Mouse (Mus musculus) C2C12 (cell line): ENCODE data around the gene Slain2.

Experiments used
- CEBPB ChIP-seq: IDR thresholded peaks from one replicate; pipeline ENCODE4 v1.6.1; 2011; ENCODE audit warnings: low read depth, mild to moderate bottlenecking, control low read depth, moderate library complexity
- CTCF ChIP-seq: IDR thresholded peaks from one replicate; pipeline ENCODE4 v1.5.1; 2011; ENCODE audit not compliant: control insufficient read depth, insufficient read depth, insufficient read length
- FOSL1 ChIP-seq: IDR thresholded peaks from one replicate; pipeline ENCODE4 v1.8.0; 2011; ENCODE audit warnings: mild to moderate bottlenecking, low read length; ENCODE audit not compliant: poor library complexity, insufficient read depth, severe bottlenecking
- MAX ChIP-seq: IDR thresholded peaks from one replicate; pipeline ENCODE4 v1.6.1; 2011; ENCODE audit warnings: mild to moderate bottlenecking, control low read depth
- MYOD1 ChIP-seq: IDR thresholded peaks from one replicate; pipeline ENCODE4 v1.6.1; 2011; ENCODE audit warnings: low read depth; ENCODE audit not compliant: control insufficient read depth, insufficient read length
- MYOG ChIP-seq: IDR thresholded peaks from one replicate; pipeline ENCODE4 v1.6.1; 2011; ENCODE audit not compliant: control insufficient read depth, insufficient read length; ENCODE audit errors: extremely low read depth
- USF1 ChIP-seq: IDR thresholded peaks from one replicate; pipeline ENCODE4 v1.6.1; 2011; ENCODE audit warnings: low read depth, mild to moderate bottlenecking, control low read depth, moderate library complexity

GRCm38 (mm10) chr5:73023801-73024200 is 109.7 kb downstream of the Slain2 start:
- TF ChIP-seq CTCF (no peak), USF1 (no peak), FOSL1 (no peak), MYOD1 (no peak), CEBPB (no peak), MAX (no peak), MYOG (no peak)
